Mouse (Mus musculus): ENCODE measurements around the gene Pgap3.
"Not testable (repeated sequence)": the region's sequence is repeated elsewhere in the genome, so short reads cannot be mapped to it uniquely, and the experiment has no call there.

The Pgap3 gene

DNA sequence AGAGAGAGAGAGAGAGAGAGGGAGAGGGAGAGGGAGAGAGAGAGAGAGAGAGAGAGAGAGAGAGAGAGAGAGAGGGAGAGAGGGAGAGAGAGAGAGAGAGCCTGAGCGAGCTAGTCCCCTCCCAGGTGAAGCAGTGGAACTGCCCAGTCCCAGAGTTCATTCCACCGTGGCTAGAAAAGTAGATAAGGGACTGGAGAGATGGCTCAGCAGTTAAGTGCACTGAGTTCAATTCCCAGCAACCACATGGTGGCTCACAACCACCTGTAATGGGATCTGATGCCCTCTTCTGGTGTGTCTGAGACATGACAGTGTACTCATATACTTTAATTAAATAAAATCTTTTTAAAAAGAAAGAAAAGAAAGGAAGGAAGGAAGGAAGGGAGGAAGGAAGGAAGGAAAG is 17.9 kb downstream of the Pgap3 start:
- not testable (repeated sequence) for DNase-seq (ENCODE audit: low spot score in 2 of 2)

DNA sequence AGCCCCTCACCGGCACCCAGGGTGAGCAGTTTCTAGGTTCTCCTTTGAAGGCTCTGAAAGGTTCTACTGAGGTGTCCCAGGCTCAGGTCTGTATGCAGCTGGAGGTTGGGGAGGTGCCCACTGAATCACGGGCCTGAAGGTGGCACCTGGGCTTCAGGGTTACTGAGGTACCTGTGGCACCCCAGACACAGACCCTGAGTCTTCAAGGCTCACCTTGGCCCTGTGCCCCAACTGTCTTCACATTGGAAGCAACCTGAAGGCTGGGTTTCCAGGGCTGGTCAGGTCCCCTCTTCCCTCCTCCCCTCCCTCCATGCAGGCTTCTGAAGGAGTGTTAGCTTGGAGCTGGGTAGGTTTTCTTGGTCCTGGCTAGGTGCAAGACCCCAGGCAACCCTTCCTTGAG is 18.6 kb downstream of the Pgap3 start:
- no peak for DNase-seq (ENCODE audit: low spot score in 2 of 2)

DNA sequence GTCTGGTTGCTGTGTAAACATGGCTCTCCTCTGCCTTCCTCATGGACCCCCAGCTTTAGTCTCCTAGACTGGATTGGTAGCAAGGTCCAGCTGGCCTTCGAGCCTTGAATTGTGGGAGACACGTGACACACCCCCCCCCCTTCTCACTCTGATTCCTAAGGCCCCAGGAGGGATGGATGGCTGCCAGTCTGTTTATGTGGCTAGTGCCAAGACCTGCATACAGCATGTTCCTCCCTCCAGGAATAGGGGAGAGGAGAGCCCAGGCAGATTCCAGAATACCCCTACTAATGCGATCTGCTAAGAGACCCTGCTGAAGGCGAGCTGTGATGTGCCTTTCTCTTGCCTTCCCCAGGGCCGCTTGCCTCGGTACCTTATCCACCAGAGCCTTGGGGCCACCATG is 20.2 kb downstream of the Pgap3 start:
- peak in 1 of 2 experiments; percentile 72 for DNase-seq (ENCODE audit: low spot score in 2 of 2)

DNA sequence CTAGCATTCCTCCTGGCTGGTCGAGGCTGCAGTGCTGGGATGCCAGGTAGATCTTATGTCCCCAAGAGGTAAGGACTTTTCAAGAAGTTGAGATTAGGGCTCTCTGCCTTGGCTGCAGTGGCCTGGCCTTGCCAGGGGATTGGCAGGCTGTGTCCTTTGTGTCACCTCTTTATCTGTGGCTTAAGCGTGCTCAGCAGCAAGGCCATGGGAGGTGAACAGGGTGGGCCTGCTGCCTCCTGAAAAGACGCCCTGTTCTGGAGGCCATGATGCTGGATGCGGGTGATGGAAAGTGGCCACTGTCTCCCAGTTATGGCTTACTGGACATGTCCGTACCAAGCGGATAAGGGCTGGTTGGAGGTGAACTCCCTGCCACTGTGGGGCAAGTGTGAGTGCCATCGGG is 20.9 kb downstream of the Pgap3 start:
- DNase-seq (ENCODE audit: low spot score in 2 of 2), result no peak

DNA sequence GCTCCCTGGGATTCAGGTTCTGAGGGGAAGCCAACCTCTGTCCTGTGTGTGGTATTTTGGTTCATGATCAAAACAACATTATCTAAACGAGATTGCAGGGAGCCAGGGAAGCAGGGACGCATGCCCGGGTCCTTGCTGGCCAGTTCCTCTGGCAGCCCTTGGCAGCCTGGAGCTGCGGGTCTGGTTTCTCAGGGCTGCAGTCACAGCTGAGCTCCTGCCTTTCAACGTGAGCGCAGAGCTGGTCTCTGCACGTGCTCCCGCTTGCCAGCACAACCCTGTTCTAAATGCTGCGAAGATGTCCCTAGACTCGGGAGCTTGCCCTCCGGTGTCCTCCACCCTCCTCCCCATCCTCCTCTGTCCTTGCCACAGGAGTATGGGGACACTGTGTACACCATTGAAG is 22.5 kb downstream of the Pgap3 start:
- no peak for DNase-seq (ENCODE audit: low spot score in 2 of 2)

DNA sequence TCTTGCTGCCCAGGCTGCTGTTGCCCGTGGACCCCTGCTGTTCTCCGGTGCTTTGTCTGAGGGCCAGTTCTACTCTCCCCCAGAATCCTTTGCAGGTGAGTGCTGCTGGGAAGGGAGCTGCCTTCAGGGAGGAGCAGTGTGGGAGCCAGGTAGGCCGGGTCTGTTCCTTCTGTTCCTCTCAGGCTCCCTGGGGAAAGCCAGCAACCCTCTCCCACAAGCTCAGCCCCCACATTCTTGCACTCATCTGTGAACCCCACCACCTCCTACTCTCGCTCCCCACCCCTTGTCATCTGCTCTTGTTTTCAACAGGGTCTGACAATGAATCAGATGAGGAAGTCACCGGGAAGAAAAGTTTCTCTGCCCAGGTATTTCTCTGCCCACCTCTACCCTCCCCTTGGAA is 23.5 kb downstream of the Pgap3 start:
- DNase-seq (ENCODE audit: low spot score in 2 of 2), result no peak

DNA sequence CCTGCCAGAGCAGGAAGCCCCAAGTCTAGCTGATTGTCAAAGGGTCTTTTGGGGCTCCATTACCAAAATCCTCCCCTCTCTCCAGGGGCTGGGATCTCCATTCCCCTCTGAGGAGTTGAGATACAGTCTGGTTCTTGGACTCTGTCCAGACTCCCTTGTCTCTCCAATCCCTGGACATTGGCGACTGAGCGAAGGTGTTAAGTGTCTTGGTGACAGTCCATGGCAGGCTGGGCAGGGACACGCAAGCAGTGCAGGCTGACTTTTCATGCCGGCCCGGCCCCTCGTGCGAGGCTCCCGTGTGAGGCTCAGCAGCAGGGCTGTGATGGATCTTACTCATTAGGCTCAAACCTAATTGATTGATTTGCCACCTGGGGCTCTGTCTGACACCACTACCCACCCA is 26.0 kb downstream of the Pgap3 start:
- no peak for DNase-seq (ENCODE audit: low spot score in 2 of 2)

DNA sequence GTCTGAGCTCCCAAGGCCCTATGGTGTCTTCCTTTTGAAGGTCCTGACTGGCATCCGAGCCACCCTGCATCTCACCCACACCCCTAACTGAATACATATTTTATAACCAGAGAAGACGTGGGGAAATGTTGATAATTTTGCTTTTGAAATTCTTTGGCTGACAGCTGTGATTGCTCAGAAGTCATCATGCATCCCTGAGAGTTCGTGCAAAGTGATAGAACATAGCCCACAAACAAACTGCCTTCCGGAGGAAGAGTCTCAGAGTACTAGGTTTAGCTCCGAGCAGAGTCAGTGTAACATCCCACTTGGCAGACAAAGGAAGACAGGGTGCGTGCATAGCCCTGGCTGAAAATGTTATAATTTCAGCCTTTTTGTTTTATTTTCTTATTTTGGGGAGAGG is 27.0 kb downstream of the Pgap3 start:
- no peak for DNase-seq (ENCODE audit: low spot score in 2 of 2)

DNA sequence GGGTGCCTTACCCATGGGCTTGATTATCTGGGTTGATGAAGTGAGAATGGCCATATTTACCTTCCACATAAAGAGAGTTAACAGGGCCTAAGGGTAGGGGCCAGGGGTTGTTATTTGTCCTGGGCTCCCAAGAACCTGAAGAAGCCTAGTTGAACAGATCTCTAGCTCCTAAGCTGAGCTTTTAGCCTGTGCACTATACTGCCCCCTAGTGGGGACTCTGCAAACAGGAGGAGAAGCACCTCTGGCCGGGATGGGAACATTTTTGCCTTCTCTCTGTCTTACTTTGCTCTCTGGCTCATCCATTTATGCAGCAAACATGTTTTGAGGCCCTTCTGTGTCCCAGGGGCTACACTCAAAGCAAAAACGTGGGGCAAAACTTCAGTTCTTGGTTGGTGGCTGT is 27.9 kb downstream of the Pgap3 start:
- peak in 1 of 2 experiments; percentile 61 for DNase-seq (ENCODE audit: low spot score in 2 of 2)

DNA sequence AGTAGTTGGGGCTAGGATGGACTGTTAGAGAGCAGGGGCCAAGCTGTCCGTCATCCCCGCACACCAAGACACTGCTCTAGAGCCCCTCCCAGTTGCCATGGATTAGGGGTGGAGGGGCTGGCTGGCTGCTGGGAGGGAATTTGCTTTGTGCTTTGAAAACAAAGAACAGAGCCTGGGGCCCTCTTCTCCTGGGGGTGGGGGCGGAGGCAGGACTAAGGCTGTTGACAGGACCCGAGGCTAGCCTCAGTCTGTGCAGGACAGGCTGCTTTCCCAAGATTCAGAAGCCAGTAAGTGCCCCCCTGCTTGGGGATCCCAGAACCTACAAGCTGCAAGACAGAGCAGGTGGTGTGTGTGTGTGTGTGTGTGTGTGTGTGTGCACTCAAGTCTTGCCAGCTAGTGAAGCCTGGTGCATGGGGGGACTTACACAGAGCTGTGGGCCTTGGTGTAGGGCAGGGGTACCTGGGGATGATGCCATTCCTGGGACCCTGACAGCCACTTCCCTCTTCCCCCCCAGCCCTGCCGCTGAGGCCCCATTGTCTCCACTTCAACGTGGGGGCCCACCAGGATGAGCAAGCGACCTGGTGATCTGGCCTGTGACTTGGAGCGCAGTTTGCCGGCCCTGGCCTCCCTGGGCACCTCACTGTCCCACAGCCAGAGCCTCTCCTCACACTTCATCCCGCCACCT is 28.6 kb downstream of the Pgap3 start:
- no peak for DNase-seq (ENCODE audit: low spot score in 2 of 2)

DNA sequence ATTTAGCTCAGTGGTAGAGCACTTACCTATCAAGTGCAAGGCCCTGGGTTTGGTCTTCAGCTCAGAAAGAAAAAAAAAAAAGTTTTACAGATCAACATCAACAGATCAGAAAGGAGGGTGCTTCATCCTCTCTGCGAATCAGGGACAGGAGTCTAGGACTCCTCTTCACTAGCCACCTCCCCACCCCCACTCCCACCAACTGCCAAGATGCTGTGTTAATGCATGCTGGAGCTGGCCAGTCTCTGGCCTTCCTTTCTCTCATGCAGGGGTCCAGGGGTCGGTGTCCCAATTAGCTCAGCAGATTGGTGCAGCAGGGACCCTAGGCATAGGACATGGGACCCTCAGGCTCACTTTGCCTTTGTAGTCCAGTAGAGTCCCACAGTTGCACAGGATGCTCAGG is 29.7 kb downstream of the Pgap3 start:
- no peak for DNase-seq (ENCODE audit: low spot score in 2 of 2)

DNA sequence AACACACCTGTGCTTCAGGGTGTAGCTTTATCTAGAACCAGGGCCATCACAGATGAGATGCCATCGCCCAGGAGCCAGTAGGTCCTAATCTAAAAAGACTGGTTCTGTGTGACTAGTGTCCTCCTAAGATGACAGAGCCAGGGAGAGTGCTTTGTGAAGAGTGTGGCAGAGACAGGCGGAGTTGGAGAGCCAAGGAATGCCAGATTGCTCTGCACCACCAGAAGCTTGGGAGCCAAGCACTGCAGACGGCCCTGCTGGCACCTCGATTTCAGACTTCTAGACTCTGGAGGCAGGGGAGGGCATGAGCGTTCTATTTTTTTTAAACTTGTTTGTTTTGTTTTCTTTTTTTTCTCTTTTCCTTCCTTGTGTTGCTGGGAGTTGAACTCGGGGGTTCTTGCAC is 31.0 kb downstream of the Pgap3 start:
- no peak for DNase-seq (ENCODE audit: low spot score in 2 of 2)

DNA sequence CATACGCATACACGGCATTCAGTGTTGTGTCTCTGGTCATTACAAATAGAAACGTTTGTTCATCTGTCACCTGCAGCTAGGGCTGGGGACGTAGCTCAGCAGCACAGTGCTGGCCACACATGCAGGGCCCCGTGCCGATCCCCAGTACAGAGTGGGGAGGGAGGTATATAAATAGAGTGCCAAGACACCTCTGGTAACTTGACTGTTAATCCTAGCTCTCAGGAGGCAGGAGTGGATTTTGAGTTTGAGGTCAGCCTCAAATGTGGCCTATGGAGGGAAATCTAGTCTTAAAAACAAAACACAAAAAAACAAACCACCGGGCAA is 32.5 kb downstream of the Pgap3 start:
- DNase-seq (ENCODE audit: low spot score in 2 of 2), result no peak

DNA sequence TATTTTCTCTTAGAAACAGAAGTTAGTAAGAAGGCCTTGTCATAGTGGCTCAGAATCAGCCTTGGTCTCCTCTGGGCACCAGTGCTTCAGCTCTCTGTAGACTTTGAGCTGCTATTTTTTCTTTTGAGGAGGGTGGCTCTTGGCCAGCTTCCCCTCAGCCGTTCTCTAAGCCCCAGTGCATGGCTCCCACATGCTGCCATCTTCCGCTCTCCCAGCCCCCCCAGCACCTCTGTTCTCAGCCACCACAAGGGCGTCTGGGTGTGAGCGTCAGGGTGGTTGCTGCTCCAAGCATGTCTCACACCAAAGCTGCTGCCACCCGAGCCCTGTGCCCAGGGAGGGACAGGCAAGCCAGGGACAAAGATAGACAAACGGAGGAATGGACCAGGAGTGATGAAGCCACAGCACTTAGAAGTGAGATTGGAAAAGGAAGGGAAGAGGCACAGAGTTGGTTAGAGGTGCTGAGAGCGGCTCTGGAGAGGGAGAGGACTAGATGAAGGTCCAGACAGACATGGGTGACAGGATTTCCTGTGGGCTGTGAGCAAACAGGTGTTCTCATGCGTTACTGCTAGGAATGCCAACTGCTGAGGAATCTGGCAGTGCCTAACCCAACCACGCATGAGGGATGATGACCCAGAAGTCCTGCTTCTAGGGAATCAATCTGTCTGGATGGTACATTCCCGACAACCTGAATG is 33.0 kb downstream of the Pgap3 start:
- DNase-seq (ENCODE audit: low spot score in 2 of 2), result no peak

DNA sequence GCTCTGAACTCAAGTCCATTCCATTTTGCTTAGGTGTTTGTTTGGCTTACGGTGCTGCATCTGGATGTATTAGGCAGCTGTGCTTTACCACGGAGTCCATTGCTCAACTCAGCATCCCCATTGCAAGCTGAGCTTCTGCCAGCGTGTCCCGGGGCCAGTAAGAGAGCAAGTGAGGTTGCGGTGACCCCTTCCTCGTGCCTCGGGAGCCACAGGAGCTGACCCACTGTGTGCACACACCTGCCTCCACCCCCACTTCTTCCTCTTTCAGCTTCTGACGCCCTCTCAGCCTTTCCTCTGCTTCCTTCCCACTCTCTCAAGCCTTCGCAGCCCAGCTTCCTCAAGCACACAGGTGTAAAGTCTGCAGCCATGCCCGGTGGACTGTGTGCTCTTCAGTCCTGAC is 34.0 kb downstream of the Pgap3 start:
- no peak for DNase-seq (ENCODE audit: low spot score in 2 of 2)

DNA sequence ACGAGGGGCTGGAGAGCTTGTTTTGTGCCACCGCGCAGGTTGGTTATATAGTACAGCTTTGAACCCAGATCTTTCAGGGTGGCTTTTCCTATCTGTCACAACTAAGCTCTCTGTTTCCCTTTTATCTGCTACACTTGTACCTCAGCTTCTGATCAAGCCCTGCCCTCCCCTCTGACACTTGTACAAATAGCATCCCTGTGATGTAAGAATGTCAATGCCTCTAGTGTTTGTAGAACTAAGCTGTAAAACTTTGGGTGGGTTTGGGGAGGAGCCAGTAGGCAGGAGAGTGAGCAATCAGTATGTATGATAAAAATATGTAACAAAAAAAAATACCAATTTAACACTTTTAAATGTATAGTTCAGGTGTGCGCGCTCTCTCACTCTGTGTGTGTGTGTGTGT is 35.9 kb downstream of the Pgap3 start:
- DNase-seq (ENCODE audit: low spot score in 2 of 2), result no peak

DNA sequence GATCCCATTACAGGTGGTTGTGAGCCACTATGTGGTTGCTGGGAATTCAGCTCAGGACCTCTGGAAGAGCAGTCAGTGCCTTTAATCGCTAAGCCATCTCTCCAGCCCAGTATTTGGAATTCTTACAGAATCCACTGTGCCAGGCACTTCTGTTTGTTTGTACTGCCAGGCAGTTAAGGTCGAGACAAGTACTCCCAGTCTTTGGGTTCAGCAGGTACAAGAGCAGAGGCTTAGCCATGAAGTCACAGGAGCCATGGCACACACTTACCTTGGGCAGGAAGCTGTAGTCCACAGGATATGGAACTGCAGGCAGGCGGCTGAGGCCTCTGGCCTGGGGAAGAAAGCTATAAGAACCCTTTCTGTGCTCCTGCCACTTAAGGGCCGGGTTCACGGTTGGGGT is 36.5 kb downstream of the Pgap3 start:
- DNase-seq (ENCODE audit: low spot score in 2 of 2), result no peak

DNA sequence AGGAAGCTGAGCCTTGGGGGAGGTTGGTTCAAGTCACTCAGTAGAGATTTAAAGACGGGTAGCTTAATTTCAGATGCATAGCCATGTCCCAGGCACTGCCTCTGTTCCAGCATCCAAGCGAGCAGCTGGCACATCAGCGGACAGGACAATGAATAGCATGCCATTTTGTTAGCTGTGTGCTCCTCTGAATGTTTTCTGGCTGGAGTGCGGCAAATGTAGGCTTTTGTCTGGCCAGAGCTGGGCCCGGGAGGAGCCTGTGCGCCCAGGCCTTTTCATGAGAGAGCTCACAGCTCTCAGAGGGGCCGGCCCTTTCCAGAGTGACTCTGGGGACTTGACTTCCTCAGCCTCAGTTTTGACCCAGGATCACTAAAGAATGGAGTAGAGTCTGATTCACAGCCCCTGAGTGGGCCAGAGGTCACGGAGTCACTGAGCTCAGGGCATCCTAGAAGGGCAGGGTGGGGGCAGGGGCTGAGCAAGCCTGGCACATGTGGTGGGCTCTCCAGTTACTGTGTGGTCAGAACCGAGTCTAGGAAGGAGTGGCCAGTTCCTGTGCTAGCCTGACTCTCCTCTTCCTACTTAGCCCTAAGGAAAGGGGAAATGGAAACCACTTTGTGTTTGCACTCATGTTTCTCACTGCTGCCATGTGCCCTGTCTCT is 39.3 kb downstream of the Pgap3 start:
- DNase-seq (ENCODE audit: low spot score in 2 of 2), result no peak

DNA sequence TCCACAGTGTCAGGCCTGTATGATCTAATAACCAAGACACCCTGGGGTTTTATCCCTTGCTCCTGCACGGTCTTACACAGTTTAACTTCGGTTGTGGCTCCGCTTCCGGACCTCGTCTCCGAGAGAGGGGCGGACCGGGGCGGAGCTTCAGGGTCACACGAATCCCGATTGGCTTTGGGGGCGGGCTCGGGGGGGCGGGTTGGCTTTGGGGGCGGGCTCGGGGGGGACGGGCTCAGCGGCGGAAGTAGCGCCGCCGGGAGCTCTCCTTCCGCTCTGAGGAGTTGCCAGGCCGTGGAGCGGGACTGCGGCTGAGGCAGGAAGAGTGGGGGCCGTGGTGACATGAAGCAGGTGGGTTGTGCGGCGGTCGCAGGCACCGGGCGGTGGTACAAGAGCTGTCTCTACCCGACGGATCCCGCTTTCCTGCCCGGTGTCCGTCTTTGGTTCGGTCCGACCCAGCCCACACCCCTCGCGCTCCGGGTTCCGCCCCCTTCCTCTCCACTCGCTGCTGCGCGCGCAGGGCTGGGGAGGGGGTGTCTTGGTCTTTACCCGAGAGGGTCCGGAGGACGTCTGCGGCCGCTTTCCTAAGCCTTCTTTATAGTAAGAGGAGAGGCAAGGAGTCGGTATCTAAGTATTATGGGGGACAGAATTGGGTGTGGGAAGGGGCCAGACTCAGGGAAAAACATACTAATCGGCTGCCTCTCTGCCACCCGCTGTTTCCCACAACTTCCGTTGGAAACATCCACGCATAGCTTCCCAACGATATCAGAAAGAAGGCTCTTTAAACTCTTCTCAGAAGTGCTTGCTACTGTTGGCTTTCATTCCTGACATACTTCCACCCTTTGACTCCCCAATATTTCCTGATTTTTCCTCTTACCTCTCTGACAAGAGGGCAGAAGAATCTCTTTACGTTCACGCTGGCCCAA is 41.9 kb downstream of the Pgap3 start, which contains the start of gene Stard3:
TSS of gene Stard3 (plus strand) at position 208 of the 923 bp plus-strand sequence.
- peak; percentile 75 to 87 for DNase-seq (ENCODE audit: low spot score in 2 of 2)

DNA sequence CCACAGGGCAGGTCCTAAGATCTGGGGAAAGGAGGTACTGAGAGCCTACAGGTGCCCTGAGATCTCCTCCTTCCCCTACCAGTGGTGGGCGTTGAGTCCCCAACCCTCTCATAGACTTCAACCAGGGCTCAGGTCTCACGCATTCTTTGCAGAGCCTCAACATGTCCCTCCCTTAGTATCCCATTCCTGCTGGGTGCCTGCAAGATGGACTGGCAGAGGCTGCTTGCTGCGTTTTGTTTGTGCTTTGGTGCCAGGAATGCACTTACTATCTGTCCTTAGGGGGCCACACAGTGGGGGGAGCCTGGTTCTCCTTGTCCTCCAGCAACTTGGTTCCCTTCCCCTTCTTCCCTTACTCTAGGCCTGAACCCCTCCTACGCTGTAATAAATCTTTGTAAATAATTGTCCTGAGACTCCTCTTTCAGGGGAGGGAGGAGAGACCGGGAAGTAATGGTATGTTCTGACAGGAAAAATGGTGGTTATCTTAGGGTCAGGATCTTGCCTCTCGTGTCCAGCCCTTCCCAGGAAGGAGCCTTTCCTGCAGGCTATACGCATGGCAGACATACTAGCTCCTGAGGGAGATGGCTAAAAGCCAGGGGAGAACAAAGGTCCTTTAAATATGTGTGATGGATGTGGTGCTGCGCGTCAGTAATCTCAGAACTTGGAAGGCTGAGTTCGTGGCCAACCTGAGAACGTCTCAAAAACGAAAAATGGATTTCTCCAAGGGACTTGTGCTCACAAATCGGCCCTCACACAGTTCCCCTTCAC is 42.7 kb downstream of the Pgap3 start:
- no peak for DNase-seq (ENCODE audit: low spot score in 2 of 2)

DNA sequence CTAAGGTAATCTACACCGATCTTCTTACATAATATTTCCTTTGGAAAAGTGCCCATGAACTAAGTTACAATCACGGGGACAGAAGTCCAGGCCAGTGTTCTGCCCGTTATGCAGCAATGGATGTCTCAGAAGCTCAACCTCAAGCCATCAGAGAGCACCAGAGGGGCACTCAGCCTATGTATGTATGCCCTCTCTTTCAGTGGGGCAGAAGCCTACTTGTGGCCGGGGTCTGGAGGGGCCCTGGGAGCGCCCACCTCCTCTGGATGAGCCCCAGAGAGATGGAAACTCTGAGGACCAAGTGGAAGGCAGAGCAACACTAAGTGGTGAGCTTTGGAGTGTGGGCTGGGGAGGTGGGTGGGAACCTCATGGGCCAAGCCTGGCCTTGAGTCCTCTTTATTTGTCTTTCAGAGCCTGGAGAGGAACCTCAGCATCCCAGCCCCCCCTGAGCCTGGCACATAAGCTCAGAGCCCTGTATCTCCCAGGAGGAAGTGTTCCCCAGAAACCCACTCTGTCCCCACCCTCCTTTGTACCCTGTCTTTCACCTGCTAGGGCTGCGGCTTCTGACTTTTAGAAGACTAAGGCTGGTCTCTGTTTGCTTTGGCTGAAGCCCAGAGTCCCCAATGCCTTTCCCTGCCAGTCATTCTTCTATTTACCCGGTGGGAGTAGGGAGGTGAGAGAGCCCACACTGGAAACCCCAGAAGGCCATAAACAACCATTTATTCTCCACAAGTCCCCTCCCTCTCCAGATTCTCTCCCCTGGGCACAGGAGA is 43.5 kb downstream of the Pgap3 start:
- no peak for DNase-seq (ENCODE audit: low spot score in 2 of 2)

All from cerebellum, postnatal 4 days (tissue).